Mouse (Mus musculus) layer of hippocampus, adult 2 months (tissue): ENCODE results near the gene Shroom3. TPM values are rescaled to one million over a fixed set of nuclear protein-coding genes. Genes with fewer than 3 reads are reported as not detected.

Experiments
- DNase-seq, 2 experiments: peaks; one replicate each; pipeline ENCODE4 v3.0.0; 2022; ENCODE audit warnings: low spot score in 2 of 2
- H3K27ac ChIP-seq: fragments of 200-600 bp; 2 replicates; pipeline ENCODE4 v1.8.1; 2022
- H3K4me3 ChIP-seq: fragments of 200-600 bp; 2 replicates; pipeline ENCODE4 v1.8.1; 2022; ENCODE audit warnings: mild to moderate bottlenecking
- CTCF ChIP-seq: fragments of 200-600 bp; conservative IDR thresholded peaks from 2 replicates; pipeline ENCODE4 v1.8.1; 2022; ENCODE audit warnings: antibody characterized with exemption, mild to moderate bottlenecking, moderate library complexity
- total RNA-seq, 2 experiments: library from RNA; stranded (reverse); gene quantifications; 2 replicates each; pipeline ENCODE4 v1.2.3; 2021

Gene Shroom3
- total RNA-seq, 2 experiments from 2014 or later, result 2.0 to 2.3 TPM

GRCm38 (mm10) chr5:92773821-92774220, 90.6 kb downstream of the Shroom3 start:
- no peak for DNase-seq
- H3K27ac ChIP-seq, result no peak overlapping the region
- no peak for TF ChIP-seq CTCF

GRCm38 (mm10) chr5:92774419-92774818, 91.2 kb downstream of the Shroom3 start:
- no peak for TF ChIP-seq CTCF
- DNase-seq, result no peak
- H3K27ac ChIP-seq, result no peak overlapping the region
- no peak overlapping the region for H3K4me3 ChIP-seq

More at GRCm38 (mm10) chr5:92773821-92774220, 90.6 kb downstream of the Shroom3 start:
- no peak overlapping the region for H3K4me3 ChIP-seq

DNA sequence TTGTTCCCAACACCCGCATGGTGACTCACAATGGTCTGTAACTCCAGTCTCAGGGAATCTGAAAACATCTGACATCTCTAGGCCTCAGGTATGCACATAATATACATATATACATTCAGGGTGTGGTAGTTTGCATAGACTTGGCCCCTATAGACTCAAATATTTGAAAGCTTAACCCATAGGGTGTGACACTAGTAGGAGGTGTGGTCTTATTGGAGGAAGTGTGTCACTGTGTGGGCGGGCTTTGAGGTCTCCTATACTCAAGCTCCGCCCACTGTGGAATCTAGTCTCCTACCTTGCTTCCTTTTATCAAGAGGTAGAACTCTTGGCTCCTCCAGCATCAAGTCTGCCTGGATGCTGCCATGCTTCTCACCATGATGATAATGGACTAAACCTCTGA, 91.7 kb downstream of the Shroom3 start:
- H3K4me3 ChIP-seq, result no peak overlapping the region
- no peak overlapping the region for H3K27ac ChIP-seq
- no peak for DNase-seq
- TF ChIP-seq CTCF, result no peak

- Histone ChIP-seq H3K4me3 (no peak overlapping the region), H3K27ac (no peak overlapping the region)
- no peak for DNase-seq
- TF ChIP-seq CTCF, result no peak
These were observed 95.2 kb downstream of the Shroom3 start for GRCm38 (mm10) chr5:92778395-92778794.

- H3K4me3 ChIP-seq, result no peak overlapping the region
- DNase-seq, result no peak
- peak; percentile 50 for TF ChIP-seq CTCF
- H3K27ac ChIP-seq, result no peak overlapping the region
These were observed 97.8 kb downstream of the Shroom3 start for GRCm38 (mm10) chr5:92781082-92781481.

DNA sequence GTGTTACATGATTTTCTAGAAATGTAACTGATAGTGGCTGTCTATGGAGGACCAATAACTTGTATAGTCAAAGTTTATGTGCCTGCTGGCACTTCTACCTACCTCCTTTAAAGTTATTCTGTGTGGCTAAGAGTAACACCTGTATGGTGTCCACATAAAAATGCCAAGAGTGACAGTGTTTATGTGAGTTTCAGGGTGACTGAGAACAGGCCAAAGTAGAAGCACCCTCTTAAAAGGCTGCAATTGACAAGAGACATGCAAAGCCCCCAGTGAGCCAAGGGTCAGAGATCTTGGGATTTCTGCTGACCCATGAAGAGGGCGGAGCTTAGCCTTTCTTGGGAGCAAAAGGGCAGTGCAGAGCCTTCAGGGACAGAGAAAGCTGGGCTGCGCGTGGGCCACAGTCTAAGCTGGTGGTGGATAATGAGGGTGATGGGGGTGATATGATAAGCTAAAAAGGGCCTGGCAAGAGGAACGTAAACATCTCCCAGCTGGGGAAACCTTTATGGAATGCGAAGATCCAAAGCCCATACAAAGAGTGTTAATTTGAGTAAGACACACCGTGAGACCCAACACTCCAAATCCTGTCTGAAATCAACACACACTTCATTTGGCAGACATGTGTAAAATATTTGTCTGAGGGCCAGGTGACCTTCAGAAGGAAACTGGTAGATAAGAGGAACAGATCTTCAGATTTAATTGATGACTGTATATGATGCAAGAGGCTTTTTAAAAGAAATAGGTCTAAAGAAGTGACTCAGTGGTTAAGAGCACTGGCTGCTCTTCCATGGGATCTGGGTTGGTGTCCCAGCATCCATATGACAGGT, 101.0 kb downstream of the Shroom3 start:
- Histone ChIP-seq H3K27ac (no peak overlapping the region), H3K4me3 (no peak overlapping the region)
- no peak for TF ChIP-seq CTCF
- DNase-seq, result no peak

DNA sequence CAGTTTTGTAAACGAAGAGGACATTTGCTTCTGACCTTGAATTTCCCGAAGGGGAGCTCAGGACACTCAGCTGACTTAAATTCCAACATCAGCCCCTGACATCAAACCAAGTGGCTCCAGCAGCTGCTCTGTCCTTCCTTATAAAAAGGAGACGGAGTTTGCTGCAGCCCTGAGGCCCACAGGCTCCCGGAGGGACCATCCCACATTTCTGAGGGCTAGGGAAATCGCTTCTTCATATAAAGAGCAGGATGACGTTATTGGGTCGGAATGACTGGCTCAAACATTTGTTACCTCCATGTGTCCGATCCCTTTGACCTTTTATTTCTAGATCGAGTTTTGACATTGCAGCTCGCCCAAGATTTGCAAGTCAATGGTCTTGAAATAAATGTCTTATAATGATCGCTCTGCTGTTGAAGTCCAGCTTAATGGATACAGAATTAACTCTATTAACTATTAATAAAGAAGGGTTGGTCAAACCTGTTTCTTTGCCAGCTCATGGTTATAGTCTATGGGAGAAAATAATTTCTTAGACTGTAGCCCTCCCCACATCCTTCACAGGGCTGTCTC, 102.7 kb downstream of the Shroom3 start:
- no peak overlapping the region for H3K4me3 ChIP-seq
- TF ChIP-seq CTCF, result no peak
- H3K27ac ChIP-seq, result no peak overlapping the region
- no peak for DNase-seq

DNA sequence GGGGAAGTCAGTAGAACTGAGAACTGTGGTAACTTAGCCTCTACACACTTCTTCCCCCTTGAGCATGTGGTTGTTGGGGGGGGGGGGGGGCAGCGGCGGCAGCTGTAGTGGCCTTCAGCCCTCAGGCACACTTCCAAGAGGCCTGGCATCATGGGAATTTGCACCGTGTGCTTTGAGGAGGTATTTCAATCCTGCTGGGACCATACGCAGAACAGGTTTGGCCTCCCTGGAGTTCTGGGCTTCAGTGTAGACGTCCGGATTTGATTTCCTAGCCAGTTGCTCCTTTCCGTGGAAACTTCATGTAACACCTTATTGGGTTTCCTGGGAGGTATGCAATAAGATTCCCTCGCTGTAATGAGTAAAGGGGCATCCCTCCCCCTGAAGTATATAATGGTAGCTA, 105.8 kb downstream of the Shroom3 start:
- TF ChIP-seq CTCF, result no peak
- no peak overlapping the region for H3K4me3 ChIP-seq
- no peak overlapping the region for H3K27ac ChIP-seq
- DNase-seq, result no peak

- DNase-seq, result no peak
- TF ChIP-seq CTCF, result no peak
- H3K4me3 ChIP-seq, result no peak overlapping the region
- no peak overlapping the region for H3K27ac ChIP-seq
These were observed 113.1 kb downstream of the Shroom3 start for GRCm38 (mm10) chr5:92796089-92796990.

DNA sequence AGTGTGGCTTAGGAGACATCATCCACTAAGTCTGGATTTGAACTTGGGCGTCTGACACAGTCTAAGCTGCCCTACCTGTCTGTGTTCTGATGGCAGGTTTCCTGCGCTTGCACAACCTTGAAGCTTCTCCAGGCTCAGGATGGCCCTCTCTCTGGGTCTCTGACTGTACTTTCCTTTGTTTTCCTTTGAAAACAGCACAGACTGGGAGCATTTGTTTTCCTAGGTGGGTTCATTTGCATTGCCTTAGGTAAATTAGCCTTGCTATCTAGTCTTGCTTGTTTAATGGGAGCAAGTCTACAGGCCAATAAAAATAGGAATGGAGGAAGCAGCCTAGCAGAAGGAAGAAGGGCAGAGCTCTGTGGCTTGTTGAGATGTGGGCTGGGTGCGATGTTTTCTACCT, 114.7 kb downstream of the Shroom3 start:
- Histone ChIP-seq H3K27ac (no peak overlapping the region), H3K4me3 (no peak overlapping the region)
- no peak for DNase-seq
- no peak for TF ChIP-seq CTCF

DNA sequence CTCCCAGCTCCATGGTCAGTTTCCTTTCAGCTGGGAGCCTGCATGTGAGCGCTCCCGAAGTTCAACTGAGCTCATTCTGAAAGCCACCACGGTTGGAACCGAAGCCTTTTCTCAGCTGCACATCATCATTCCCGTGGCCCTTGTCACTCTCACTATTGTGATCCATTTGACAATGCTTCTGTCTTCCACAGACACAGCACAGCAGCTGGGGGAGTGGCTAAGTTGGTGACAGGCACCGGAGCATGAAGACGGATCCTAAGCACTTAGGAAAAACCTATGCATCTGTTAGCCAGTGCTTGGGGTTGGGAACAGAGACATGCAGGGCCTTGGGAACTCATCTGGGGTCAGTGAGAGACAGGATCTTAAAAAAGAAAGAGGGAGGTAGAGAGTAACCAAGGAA, 121.1 kb downstream of the Shroom3 start:
- H3K27ac ChIP-seq, result peak overlapping the region; percentile 78
- DNase-seq, result peak in 1 of 2 experiments; percentile 33
- TF ChIP-seq CTCF, result no peak
- no peak overlapping the region for H3K4me3 ChIP-seq

DNA sequence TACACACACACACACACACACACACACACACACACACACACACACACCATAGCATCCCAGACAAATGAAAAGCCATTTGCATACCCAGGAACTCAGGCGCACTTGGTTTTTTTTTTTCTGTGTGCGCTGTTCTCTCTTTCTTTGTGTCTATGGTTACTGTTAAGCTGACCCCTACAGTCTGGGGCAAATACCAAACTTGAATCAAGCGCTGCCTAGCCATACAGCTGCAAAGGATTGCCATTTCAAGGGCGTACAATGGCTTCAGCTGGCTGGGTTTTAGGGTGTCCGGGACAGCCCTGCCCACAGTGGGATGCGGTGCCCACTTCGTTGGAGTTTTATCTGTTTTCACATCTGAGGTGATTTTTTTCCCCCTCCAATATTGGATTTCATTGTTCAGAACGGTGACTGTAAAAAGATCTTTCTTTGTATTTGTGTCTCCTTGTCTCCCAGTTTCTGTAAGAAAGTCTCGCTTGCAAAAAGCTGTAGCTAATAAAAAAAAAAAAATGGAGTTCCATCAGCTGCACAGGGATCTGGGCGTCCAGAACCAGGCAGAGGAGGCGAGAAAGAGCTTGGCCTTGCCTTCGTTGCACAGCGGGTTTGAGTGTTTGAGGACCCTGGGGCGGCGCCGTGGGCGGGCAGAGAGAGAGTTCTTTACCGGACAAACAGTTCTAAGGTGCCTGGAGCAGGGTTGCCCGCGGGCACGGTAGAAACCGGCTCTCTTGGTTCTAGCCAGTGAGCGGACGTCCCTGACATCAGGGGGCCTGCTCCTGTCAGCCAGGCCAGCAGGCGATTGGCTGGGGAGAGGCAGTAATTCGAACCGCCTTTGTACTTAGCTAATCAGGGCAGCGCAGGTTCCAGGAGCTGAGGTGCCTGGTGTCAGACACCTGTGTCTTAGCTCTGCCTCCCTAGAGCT, 125.5 kb downstream of the Shroom3 start:
- no peak for TF ChIP-seq CTCF
- DNase-seq, result no peak
- H3K27ac ChIP-seq, result no peak overlapping the region
- H3K4me3 ChIP-seq, result peak overlapping the region; percentile 13; the same call in 1 of the 2 replicates

DNA sequence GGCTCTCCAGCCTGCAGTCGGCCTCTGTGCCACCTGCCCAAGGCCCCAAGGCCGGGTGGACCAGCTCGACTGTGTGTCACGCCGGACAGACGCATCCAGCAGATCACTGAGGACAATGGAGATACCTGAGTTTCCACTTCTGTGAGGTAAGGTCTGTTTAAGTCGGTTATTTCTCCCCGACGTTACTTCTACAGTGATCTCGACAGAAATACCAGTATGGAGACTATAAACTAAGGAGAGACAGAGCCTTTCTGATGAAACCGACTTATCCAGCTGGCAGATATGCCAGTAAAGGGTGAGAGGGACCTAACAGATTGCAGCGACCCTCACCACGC, 126.1 kb downstream of the Shroom3 start:
- DNase-seq, result no peak
- Histone ChIP-seq H3K4me3 (no peak overlapping the region; the same call in 1 of the 2 replicates), H3K27ac (no peak overlapping the region)
- TF ChIP-seq CTCF, result no peak
